Mouse (Mus musculus) neutrophil, adult 65 days (primary cell): ENCODE results near the gene Ccn6. TPM values are rescaled to one million over a fixed set of nuclear protein-coding genes. Genes with fewer than 3 reads are reported as not detected.

Source experiments
- total RNA-seq: library from RNA; stranded (reverse); gene quantifications from 2 replicates; pipeline ENCODE4 v1.2.4, GENCODE M21; 2023

Gene Ccn6
- total RNA-seq: 7.0 and 7.7 TPM in 2 replicates

GRCm38 (mm10) chr10:39163694-39164093 is at the start of gene Ccn6:
TSS of gene Ccn6 (minus strand) at chr10:39163794.

GRCm38 (mm10) chr10:39133462-39134310 is 29.9 kb downstream of the Ccn6 start, which contains the start of the genes Fam229b and Tube1:
TSS of gene Fam229b (minus strand) at chr10:39133914.
TSS of gene Tube1 (plus strand) at chr10:39133976.

Other genes with a start within 250 kb of the Ccn6 start
- 0.23 and 0.32 TPM in 2 replicates for gene Lama4, start 198.3 kb downstream of the Ccn6 start, total RNA-seq
- gene Fam229b, start 29.9 kb downstream of the Ccn6 start, total RNA-seq: not detected in 2 replicates
- gene Tube1, start 29.8 kb downstream of the Ccn6 start, total RNA-seq: 5.0 and 7.5 TPM in 2 replicates
- 5.7 and 6.2 TPM in 2 replicates for gene Fyn, start 205.1 kb upstream of the Ccn6 start, total RNA-seq